Mouse (Mus musculus) CH12.LX (cell line): ENCODE results near the gene Plekha6.

Source experiments
- CTCF ChIP-seq, 2 experiments: IDR thresholded peaks in 1 of 2; conservative IDR thresholded peaks in 1 of 2; 2 replicates each; pipeline ENCODE4 v1.5.1; 2011 to 2012; ENCODE audit warnings: low read depth in 2 of 2, low read length in 2 of 2, improper control_type of control experiment in 1 of 2, inconsistent platforms in 1 of 2, mild to moderate bottlenecking in 1 of 2, moderate library complexity in 1 of 2
- E2F4 ChIP-seq: IDR thresholded peaks from 2 replicates; pipeline ENCODE4 v1.6.1; 2011; ENCODE audit warnings: low read depth, low read length, improper control_type of control experiment; ENCODE audit not compliant: insufficient replicate concordance
- EP300 ChIP-seq: IDR thresholded peaks from 2 replicates; pipeline ENCODE4 v1.6.1; 2011; ENCODE audit warnings: low read length, improper control_type of control experiment
- KAT2A ChIP-seq: IDR thresholded peaks from 2 replicates; pipeline ENCODE4 v1.6.1; 2012; ENCODE audit warnings: low read length, improper control_type of control experiment, inconsistent platforms; ENCODE audit not compliant: insufficient replicate concordance
- MAZ ChIP-seq: IDR thresholded peaks from 2 replicates; pipeline ENCODE4 v1.6.1; 2012; ENCODE audit warnings: low read depth, mild to moderate bottlenecking, inconsistent platforms, low read length, improper control_type of control experiment, moderate library complexity
- NRF1 ChIP-seq: IDR thresholded peaks from 2 replicates; pipeline ENCODE4 v1.6.1; 2014; ENCODE audit warnings: low read depth, mild to moderate bottlenecking, inconsistent platforms, low read length, improper control_type of control experiment, moderate library complexity
- POLR2A ChIP-seq: IDR thresholded peaks from 2 replicates; pipeline ENCODE4 v1.6.1; 2011; ENCODE audit warnings: low read depth, mild to moderate bottlenecking, improper control_type of control experiment, low read length
- POLR2AphosphoS2 ChIP-seq: IDR thresholded peaks from 2 replicates; pipeline ENCODE4 v1.6.1; 2011; ENCODE audit warnings: low read depth, low read length, improper control_type of control experiment
- SIN3A ChIP-seq: IDR thresholded peaks from 2 replicates; pipeline ENCODE4 v1.6.1; 2012; ENCODE audit warnings: low read length, improper control_type of control experiment, inconsistent platforms

DNA sequence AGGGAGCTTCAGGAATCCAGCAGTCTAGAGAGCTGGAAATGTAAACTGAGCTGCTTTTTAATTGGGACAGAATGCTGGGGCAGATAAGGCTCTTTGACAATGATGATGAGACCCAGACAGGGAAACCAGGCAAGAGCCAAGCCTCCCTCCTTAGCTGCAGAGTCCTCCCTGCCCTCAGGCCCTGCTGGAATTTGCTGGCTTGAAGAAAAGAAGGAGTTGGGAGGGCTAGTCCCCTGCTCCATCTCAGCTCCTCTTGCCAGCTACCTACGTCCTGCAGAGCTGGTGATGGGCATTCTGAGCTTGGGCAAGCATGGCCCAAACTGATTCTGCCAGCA is 89.5 kb downstream of the Plekha6 start:
- TF ChIP-seq KAT2A (no peak), E2F4 (no peak), MAZ (no peak), NRF1 (no peak), POLR2A (no peak), CTCF (conservative IDR thresholded peaks at IDR 0.05 in 1 of 2, IDR thresholded peaks at IDR 0.05 in 1 of 2; ENCODE audit: low read depth in 2 of 2, low read length in 2 of 2) (no peak), POLR2AphosphoS2 (no peak), SIN3A (no peak), EP300 (no peak)
